Mouse (Mus musculus) kidney, postnatal 36 days (tissue): ENCODE data around the gene Gramd1a.
A peak's percentile ranks its signal among the peaks of the same experiment; 100 is the strongest.

ENCODE experiments used
- DNase-seq, 2 experiments: peaks; one replicate each; pipeline ENCODE4 v3.0.0; 2021 to 2022; ENCODE audit warnings: mixed read lengths in 2 of 2

Gene Gramd1a

DNA sequence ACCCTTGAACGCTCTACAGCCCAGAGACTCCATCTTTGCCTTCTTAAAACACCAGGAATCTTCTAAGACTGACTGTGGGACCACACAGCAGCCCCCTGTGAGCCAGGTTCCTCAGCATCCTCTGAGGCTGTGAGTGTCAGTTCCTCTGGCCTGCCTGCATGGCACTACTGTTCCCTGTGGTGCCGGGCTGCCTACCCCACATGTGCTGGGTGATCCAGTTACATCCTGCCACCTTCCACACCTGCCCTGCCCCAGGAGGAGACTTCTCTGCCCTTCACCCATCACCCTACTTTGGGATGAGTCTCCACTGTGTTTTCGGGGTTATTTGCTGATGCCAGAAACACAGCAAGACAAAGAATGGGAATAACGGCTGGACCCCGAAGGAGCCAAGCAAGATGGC, 36.1 kb downstream of the Gramd1a start:
- no peak for DNase-seq

GRCm38 (mm10) chr7:31118486-31118885, 37.2 kb downstream of the Gramd1a start:
- DNase-seq = peak; percentile 55 to 65

GRCm38 (mm10) chr7:31117465-31117864, 38.2 kb downstream of the Gramd1a start:
- no peak for DNase-seq

GRCm38 (mm10) chr7:31116721-31117145, 39.0 kb downstream of the Gramd1a start:
- DNase-seq = no peak

- peak; percentile 94 for DNase-seq
Measured at GRCm38 (mm10) chr7:31115587-31116043, 40.1 kb downstream of the Gramd1a start.

DNA sequence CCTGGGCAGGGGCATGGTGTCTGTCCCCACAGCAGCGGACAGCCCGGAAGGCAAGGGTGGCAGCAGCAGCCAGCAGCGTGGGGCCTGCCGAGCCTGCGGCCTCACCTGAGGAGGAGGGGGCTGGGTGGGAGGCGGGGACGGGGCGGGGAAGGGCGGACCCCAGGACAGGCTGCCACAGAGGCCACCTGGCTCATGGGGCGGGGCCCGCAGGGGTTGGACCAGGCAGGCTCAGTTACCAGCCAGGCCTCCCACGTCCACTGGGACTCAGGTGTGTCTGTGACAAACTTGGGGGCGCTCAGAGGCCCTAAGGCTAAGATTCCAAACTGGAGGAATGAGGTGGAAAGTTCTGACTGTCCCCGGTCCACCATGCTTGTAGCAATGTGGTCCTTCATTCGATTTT, 40.5 kb downstream of the Gramd1a start, which contains the start of gene Hpn:
Gene Hpn, minus strand, starts transcription at position 109 of the 400 bp plus-strand sequence.
- peak; percentile 92 to 93 for DNase-seq

DNA sequence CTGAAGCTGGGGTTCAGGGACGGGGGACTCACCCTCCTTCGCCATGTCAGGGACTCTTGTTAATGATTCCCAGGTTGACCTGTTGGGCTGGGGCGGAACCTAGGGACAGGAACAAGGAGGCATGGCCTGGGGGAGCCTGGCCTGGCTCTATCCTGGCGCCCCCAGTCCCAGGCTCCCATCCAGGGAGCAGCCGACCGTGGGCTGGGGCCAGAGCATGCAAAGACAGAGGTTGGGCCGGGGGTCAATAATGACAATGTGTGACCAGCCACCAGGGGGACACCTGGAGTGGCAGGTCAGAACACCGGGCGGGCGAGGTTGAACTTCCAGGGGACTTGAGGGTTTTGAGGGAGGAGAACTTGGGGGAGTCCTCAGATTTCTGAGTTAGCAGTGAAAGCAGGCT, 41.0 kb downstream of the Gramd1a start:
- peak; percentile 80 to 85 for DNase-seq

DNA sequence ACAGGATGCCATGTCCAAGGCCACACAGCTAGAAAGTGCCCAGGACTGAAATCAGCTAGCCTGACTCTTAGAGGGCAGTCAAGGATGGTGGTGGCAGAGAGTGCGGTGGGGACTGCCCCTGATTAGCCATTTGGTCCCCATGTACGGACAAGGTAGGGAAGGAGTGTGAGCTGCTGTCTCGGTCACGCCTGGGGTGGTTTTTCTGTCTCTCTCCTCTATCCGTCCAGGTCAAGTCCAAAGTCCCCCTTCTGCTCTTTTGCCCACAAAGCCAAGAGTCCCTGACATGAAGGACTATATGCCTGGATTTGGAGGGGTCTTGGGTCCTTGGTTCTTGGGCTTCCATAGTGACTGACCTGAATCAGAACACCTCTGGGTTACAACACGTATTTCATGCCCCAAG, 41.9 kb downstream of the Gramd1a start:
- DNase-seq = peak; percentile 76 to 82

DNA sequence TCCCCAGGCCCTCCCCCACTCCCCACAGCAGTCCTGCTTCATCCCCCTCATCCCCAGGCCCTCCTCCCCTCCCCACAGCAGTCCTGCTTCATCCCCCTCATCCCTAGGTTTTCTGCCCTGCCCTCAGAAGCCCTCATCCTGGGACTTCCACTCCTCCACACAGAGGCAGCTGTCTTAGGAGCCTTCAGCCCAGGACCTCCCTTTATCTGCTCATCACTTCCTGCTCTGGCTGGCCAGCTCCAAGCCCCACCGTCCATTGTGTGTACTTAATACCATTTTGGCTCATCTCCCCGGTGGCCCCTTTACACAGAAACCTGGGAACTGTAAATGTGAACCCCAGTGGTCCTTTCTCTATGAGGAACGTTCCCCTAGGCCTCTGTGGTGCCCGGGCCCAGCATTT, 43.7 kb downstream of the Gramd1a start:
- peak in 1 of 2 experiments; percentile 42 for DNase-seq

DNA sequence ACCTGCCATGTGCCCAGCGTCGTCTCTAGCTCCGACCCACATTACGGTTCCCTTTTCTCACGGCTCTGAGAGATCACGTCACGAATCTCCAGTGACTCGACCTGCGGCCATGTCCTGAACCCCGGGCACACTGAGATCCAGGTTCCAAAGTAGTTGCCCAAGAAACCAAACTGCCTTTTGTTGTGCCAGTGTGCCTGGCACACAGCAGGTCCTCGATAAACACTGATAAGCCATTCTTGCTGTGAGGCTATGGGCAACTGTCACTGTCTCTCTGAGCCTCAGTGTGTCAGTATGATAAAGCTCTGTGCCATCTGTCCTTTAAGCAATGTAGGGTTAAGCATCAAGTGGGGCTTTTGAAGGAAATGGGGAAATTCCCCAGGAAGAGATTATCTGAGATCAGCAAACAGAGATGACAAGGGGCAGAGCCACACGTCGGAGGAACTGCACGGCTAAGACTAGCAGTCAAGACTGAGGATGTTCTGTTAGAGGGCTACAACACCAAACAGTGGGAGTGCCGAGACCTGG, 44.8 kb downstream of the Gramd1a start:
- no peak for DNase-seq

DNA sequence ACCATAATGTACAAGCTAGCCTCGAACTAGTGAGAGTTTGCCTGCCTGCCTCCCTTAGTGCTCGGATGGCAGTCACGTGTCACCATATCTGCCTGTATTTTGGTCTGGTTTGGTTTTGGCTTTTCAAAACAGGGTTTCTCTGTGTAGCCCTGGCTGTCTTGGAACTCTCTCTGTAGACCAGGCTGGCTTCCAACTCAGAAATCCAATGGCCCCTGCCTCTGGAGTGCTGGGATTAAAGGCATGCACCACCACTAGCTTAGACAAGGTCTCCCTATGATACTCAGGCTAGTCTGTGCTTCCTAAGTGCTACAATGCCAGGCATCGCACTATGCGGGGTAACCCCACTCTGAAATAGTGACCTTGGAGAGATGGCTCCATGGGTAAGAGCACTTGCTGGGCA, 45.9 kb downstream of the Gramd1a start:
- no peak for DNase-seq

DNA sequence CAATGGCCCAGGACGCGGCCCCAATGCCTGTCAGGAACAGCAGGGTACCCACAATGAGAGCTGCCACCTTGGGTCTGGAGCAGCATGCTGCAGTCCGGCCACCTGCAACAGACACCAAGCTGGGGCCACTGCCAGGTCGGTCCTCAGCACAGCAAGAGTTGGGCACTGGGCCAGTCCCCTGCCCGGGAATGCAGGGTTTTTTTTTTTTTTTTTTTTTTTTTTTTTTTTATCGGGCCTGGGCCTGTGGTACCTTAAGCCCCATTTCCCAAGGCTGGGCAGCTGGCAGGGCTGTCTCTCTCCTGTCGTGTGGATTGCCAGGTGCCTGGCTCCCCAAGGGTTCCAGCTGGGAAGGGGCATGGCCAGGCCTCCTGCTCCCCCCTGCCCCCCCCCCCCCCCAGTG, 46.6 kb downstream of the Gramd1a start:
- peak; percentile 90 to 92 for DNase-seq

DNA sequence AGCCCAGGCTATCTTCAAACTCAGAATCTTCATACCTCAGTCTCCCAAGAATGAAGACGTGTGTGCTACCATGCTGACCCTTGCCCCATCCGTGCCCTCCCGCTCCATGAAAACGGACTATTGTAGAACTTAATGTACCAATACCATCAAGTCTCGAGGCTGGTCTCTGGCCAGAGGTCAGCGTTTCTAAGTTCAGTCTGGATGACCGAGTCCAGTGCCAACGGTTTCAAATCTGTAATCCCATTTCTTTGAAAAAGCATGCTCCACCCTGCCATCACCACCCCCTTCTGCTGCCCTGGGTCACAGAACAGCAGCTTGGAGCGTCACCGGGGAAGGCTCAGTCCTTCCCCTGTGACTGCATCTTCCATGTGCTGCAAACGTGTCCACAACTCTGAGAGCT, 47.9 kb downstream of the Gramd1a start:
- DNase-seq = peak; percentile 82 to 87

- no peak for DNase-seq
Measured at GRCm38 (mm10) chr7:31106166-31106565, 49.5 kb downstream of the Gramd1a start.

DNA sequence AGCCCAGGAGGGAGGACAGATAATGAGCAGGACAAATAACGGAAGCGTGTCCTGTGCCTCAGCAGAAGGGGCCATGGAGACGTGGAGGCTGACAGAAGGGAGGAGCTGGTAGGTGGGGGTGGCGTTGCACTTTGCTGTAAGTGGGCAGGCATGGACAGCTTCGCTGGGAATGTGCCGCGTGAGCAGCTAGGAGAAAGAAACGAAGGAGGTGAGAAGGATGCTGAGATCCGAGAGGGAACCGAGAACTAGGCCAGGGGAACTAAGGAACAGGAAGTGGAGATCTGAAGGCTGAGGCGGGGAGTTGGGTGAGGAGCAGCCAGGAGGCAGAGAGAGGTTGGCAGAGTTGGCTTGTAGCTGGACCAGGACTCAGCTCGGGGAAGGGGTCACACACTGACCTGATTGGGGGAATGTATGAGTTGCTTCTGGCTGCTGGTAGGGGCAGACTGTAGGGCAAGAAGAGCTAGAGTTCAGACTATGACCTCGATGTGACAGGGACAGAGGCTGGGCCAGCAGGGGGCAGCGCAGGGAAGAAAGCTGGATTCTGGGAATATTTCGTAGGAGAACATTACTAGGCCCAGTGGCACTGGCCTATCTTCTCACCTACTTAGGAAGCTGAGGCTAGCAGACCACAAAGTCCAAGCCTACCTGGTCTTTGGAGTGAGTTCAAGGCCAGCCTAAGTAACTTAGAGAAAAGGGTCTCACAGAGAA, 50.5 kb downstream of the Gramd1a start:
- peak; percentile 72 to 89 for DNase-seq

GRCm38 (mm10) chr7:31100786-31101185, 54.9 kb downstream of the Gramd1a start:
- no peak for DNase-seq

DNA sequence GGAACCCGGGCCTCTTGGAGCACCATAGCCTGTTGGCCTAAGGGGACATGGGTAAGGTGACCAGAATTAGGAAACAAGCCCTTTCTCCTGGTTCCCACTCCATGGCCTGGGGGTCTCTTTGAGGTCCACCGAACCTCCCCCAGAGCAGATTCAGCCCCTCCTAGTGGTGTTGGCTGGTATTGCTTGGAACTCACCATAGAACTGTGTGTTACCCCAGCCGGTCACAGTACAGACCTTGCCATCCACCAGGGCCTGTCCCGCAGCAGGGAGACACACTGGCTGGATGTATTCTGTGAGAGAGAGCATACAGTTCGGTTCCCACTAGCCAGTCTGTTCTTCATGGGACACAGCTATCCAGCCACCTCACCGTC, 56.1 kb downstream of the Gramd1a start:
- DNase-seq = no peak

GRCm38 (mm10) chr7:31098697-31099611, 56.7 kb downstream of the Gramd1a start:
- DNase-seq = peak in 1 of 2 experiments; percentile 63

DNA sequence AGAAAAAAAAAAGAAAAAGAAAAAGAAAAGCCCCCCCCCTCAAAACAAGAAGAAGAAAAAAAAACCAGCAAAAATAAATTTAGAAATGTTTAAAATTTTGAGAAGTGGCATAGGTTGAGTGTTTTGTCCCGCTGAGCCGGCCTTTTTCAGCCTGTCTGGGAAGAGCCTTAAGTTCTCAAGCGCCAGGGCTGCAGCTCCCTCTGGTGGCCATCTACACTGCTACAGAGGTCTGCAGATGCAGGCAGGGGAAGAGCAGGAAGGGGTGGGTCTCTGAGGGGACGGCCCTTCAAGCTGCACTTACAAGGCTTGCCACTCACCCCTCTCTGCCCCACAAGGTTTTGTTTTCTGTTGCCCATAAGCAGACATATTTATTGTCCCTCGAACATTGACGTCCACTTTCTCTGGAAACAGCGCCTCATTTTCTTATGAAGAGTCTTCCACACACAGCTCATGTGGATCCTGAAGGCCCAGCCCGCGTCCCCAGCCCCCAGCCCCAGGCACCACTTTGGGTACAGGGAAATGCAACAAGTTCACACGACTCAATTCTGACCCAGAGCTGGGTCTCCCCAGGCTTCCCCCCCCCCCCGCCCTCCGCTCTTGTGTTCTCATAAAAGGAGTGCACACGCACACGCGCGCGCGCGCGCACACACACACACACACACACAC, 58.0 kb downstream of the Gramd1a start:
- peak; percentile 94 to 98 for DNase-seq

GRCm38 (mm10) chr7:31096892-31097564, 58.7 kb downstream of the Gramd1a start:
- DNase-seq = no peak

- no peak for DNase-seq
Measured at GRCm38 (mm10) chr7:31094774-31095501, 60.8 kb downstream of the Gramd1a start.

GRCm38 (mm10) chr7:31089721-31090120, 66.0 kb downstream of the Gramd1a start:
- no peak for DNase-seq
